Mouse (Mus musculus): ENCODE measurements at regions not wholly inside any gene's neighbourhood (a gene's known extent, or its start where the extent isn't known, plus 50 kb on each side); places are given as distances from the start of the nearest gene placed in this dataset.

DNA sequence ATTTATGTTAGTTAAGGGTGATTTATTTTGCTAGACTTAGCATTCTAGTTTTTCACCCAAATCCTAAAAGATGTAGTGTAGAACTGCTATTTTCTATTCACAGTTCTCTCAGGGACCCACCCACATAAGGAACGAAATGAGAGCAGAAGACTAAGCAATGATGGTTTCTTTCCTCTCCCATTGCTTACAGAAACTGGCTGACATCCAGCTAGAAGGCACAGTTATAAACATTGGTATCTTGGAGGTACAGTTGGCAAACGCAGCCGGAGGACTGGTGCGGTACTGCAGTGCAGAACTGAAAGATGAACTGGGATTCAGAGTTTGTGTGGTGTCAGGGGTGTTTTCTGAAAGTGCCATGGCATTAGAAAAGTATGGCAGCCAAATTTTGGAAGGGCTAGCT, 132.1 kb upstream of the Lyplal1 start:
- DNase-seq (ENCODE audit: extremely low spot score, low read depth, low spot score): no peak

- DNase-seq (ENCODE audit: extremely low spot score, low read depth, low spot score): no peak
Observed at GRCm38 (mm10) chr1:186245723-186246440, 128.8 kb upstream of the Lyplal1 start.

GRCm38 (mm10) chr1:186241112-186241511, 124.0 kb upstream of the Lyplal1 start:
- no peak for DNase-seq (ENCODE audit: extremely low spot score, low read depth, low spot score)

DNA sequence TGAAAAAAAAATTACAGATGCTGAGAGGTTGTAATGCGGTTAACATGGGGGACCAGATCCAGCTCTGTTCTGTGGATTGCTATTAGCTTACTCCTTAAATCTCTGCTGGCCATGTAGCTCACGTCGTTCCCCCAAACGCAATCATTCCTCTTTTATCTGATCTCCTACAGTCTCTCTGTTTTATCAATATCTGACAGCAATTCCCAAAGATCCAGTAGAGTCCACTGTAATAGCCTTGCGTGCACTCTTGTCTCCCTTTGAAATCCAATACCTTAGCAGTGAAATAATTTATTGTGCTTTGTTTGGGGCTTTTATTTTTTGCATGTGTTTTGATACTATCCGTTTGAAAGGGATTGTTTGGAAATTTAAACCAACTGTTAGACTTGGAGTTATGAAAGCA, 120.4 kb upstream of the Lyplal1 start:
- DNase-seq (ENCODE audit: extremely low spot score, low read depth, low spot score): no peak

DNA sequence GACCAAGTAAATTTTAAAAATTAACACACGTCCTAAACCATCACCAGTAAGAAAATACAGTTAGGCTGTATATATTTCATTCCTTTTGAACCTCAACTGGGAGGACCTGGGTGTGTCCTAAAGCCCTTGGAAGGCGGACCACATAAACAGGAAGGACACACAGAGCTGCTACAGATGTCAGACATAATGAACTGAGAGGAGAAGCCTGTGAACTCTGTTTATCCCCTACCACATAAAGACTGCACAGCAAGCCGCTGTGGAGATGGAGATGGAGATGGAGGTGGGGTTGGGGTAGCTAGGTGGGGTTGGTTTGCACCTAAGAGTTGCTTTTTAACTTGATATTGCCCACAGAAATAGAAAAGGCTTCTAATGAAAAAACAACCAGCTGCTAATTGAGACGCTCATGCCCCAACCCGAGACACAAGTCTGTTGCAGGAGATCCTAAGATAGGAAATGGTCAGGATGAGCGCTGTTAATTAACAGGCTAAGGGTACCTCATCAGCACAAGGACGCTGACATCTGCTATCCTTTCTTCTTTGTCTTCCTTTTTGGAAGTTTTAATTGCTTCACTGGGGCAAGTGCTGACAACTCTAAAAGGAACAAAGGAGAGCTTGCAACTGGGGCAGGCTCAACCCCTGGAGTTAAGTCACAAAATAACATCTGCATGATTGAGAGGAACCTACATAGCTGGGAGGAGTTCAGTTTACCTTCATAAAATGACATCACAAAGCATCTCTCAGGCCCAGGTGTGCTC, 119.3 kb upstream of the Lyplal1 start:
- DNase-seq (ENCODE audit: extremely low spot score, low read depth, low spot score): no peak

DNA sequence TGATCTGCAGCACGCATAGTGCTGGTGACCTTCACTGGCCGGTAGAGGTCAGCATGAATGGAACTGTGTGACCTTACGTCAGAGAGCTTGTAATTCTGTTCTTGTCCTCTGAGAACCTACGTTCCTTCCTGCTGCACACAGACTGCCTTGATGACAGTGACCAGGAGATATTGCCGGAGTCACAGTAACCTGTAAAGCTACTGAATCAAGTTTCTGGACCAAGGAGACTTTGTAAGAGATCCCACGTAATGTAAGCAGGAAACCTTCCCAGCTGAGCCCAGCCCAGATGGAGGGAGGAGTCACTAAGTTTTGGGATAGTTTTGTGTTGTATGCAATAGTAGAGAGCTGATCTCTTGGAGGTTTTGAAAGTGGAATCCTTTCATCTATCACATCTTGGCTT, 117.4 kb upstream of the Lyplal1 start:
- DNase-seq (ENCODE audit: extremely low spot score, low read depth, low spot score): no peak

- no peak for DNase-seq (ENCODE audit: extremely low spot score, low read depth, low spot score)
Observed at GRCm38 (mm10) chr1:186230476-186230875, 113.4 kb upstream of the Lyplal1 start.

DNA sequence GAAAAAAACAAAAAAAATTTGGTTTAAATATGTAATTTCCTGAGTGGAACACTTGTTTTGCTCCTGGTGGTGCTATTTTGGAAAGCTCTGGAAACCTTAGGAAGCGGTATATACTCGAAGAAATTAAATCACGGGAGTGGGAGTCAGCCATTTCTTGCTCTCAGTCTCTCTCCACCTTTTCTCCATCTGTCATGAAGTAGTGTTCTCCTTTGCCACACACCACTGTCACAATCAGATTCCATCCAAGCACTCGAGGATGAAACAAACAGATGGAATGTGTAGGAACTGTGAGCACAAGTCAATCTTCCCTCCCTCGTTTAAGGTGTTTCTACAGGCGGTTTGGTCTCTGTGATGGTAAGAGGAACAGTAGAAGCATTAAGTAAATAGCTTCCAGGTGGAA, 112.7 kb upstream of the Lyplal1 start:
- no peak for DNase-seq (ENCODE audit: extremely low spot score, low read depth, low spot score)

DNA sequence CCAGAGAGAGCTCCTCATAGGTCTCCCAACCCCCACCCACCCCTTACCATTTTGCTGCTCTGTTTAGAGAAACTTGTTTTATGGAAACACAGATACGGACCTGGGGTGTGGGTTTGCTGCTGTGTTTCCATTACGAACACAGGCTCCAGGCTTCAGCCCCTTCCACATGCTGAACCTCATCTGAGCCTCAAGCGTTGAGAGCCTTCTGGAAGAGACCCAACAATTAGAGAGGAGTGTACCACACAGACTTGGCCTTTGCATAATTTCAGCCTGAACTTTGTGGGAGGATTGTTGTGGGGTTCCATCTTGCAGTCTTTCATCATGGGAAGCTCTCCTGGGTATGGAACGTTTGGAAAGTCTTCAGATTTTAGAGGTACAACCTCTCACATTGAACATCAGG, 111.3 kb upstream of the Lyplal1 start:
- DNase-seq (ENCODE audit: extremely low spot score, low read depth, low spot score): no peak

GRCm38 (mm10) chr1:186224231-186224630, 107.1 kb upstream of the Lyplal1 start:
- DNase-seq (ENCODE audit: extremely low spot score, low read depth, low spot score): no peak

DNA sequence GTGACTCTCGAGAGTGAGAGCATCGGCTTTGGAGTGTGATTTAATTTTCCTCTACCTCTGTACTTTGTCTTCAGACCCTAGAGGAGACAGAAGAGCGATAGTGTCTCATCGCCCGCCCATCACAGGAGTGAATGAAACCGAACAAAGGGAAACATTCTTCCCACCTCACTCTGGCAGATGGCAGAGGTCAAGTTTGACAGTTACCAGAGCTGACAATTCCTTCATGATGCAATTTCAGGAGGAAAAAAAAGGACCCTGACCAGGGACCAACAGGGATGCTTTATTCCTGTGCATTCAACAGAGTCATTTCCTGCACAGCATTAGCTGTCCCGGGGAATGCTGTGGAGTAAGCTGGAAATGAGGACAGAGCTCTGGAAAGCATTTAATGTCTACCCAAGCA, 106.3 kb upstream of the Lyplal1 start:
- DNase-seq (ENCODE audit: extremely low spot score, low read depth, low spot score): peak; percentile 8

- no peak for DNase-seq (ENCODE audit: extremely low spot score, low read depth, low spot score)
Observed at GRCm38 (mm10) chr1:186218995-186219394, 101.9 kb upstream of the Lyplal1 start.

DNA sequence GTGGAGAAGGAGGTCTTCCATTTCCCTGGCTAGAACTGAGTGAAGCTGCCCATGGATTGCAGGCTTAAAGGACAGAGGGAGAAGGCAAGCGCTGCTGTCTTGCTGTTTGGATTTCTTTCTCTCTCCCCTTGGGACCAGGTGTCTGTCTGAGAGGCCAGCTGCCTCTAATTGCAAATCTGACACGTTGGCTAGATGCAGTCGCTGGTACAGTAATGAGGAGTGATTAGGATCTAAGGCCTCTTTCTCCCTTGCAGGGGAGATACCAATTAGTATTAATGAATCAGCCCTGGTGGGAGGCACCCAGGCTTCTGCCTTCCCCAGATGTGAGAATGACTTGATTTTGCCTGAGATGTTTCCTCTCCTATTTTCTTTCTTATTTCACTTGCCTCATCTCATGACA, 100.1 kb upstream of the Lyplal1 start:
- DNase-seq (ENCODE audit: extremely low spot score, low read depth, low spot score): no peak

- DNase-seq (ENCODE audit: extremely low spot score, low read depth, low spot score): no peak
Observed at GRCm38 (mm10) chr1:186204151-186204550, 87.0 kb upstream of the Lyplal1 start.

DNA sequence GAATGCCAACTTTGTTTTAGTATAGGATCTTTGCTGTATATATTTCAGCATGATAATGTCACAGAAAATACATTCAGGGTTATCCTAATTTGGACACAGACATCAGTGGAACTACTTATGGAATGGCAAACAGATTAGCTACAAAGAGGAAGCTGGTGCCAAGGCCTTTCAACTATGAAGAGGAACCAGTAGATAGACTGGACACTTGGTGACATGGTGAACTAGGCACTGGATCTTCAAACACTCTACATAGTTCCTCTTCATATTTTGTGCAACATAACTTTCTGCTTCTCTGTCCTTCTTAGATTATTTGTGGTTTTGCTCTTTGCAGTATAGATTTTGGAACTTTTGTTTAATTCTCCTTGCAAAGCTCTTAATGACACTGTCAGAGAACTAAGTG, 85.4 kb upstream of the Lyplal1 start:
- DNase-seq (ENCODE audit: extremely low spot score, low read depth, low spot score): no peak

DNA sequence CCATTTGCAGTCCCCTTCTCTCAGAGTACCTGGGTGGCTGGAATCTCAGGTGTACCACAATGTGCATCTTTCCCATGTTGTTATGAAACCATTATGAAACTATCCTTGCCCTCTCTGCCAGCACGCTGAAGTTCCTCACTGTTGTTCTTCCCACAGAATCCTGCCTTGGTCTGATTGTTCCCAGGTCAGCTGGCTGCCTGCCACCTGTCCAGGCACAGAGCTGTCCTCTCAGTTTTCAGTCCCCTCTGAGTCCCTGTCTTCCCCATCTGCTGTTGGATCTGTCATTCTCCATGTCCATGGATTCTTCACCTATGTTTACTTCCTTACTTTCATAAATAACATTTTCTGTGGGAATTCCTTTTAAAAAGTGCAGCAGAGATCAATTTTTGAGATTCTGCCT, 81.3 kb upstream of the Lyplal1 start:
- DNase-seq (ENCODE audit: extremely low spot score, low read depth, low spot score): no peak

- no peak for DNase-seq (ENCODE audit: extremely low spot score, low read depth, low spot score)
Observed at GRCm38 (mm10) chr1:186197057-186197456, 79.9 kb upstream of the Lyplal1 start.

DNA sequence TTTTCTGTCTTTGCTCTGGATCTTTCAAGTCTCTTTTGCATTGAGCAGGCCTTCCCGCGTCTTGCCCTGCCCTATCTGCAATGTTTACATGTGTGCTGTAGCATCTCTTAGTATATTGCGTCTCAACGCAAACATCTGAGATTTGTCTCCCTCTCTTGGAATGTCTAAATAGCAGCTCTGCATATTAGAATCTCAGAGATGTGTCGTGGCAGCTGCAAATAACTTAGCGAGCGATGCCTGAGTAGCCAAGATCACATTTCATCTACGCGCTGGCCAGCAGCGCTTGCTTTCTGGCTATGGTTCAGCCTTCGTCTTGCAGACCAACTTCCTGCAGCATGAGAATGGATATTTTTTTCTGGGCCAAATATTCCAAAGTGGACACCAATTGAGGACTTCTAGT, 72.3 kb upstream of the Lyplal1 start:
- DNase-seq (ENCODE audit: extremely low spot score, low read depth, low spot score): no peak

- no peak for DNase-seq (ENCODE audit: extremely low spot score, low read depth, low spot score)
Observed at GRCm38 (mm10) chr1:186187372-186187771, 70.3 kb upstream of the Lyplal1 start.

- DNase-seq (ENCODE audit: extremely low spot score, low read depth, low spot score): no peak
Observed at GRCm38 (mm10) chr1:186183204-186183651, 66.1 kb upstream of the Lyplal1 start.

- DNase-seq (ENCODE audit: extremely low spot score, low read depth, low spot score): no peak
Observed at GRCm38 (mm10) chr1:186182498-186183203, 65.5 kb upstream of the Lyplal1 start.

DNA sequence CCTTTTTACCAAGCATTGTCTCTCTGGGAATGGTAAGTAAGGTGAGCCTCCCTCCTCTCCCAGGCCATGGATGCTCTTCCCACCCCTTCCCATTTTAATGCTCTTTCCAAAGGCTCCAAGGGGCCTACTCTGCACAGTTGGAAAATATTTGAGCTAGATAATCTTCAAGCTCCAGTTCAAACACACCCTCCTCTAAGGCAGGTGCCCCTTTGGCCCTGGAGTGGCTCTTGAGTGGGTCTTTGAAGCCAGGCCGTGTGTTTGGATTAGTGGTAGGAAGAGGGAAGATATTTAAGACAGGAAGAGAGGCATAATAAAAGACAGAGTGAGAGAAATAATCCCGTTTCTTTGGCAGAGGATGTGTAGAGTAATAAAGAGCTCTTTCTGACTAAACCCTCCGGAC, 59.9 kb upstream of the Lyplal1 start:
- no peak for DNase-seq (ENCODE audit: extremely low spot score, low read depth, low spot score)
